Mouse (Mus musculus): Measurements from ENCODE around the gene Tmem176a. TPM values are rescaled to one million over a fixed set of nuclear protein-coding genes. Genes with fewer than 3 reads are reported as not detected.

The Tmem176a gene
- polyA plus RNA-seq, 1 experiment from 2014 or later = 131 TPM

DNA sequence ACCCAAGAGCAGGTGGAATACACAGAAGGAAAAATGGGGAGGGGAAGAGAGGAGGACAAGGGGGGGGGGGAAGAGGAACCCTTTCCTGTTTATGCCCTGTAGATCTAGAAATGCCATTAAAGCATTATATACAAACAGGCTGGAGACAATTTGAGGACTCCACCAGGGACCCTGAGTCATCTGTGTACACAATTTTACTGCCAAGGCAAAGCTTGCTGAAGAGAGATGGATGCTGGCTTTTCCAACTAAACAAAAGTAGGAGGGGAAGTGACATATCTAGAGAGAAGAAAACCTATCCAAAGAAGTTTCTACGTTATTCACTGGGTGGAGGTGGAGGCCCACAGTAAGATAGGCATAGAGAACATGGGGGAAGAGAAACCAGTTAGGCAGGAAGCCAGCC is 10.5 kb upstream of the Tmem176a start:
- TF ChIP-seq EP300 (optimal IDR thresholded peaks at IDR 0.05) (no peak), CTCF (IDR thresholded peaks at IDR 0.05; ENCODE audit: low read depth) (no peak)
- peaks cover 18% of the 10 kb centered on the region for H3K36me3 ChIP-seq (ENCODE audit: control insufficient read depth, insufficient read depth, low read length)
- peak; percentile 30; the same call in 1 of the 2 replicates for ATAC-seq (ENCODE audit: low FRiP score, low TSS enrichment)
- no peak for DNase-seq (ENCODE audit: low spot score)
- peaks cover 8% of the 10 kb centered on the region for H3K4me1 ChIP-seq (replicated peaks; ENCODE audit: control insufficient read depth, insufficient read depth)
- H3K27me3 ChIP-seq (ENCODE audit: control insufficient read depth, insufficient read depth, low read length) = no peaks in the 10 kb centered on the region
- H3K4me2 ChIP-seq (replicated peaks; ENCODE audit: low read depth) = no peak overlapping the region
- H3K9ac ChIP-seq (ENCODE audit: low read length) = no peak overlapping the region
- WGBS = 17% methylated on average over 1 of the region's 1 CpGs
- H3K9me3 ChIP-seq (ENCODE audit: control insufficient read depth, low read length) = 0 out of 2 replicates have a peak, but pooled peaks cover 5% of the 10 kb centered on the region
- H3K4me3 ChIP-seq (ENCODE audit: low read depth, low read length) = no peak overlapping the region
- H3K27ac ChIP-seq (replicated peaks) = peak overlapping the region; percentile 65

DNA sequence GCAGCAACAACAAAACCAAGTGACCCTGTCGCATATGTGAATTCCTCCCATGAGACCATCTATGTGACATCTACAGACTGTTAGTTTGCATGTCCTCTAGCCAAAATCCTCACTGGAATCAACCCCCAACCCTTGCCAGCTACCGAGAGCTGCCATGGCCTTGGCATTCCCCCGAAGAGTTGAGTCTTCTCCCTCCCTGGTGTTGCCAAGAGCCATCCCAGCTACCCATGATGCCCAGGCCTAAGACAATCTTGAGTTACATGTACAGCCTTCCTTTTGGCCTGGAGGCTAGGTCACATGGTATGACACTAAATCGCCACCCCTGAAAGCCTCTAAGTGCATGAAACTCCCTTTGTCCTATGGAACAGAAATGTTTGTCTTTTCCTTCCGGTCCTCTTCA is 9.6 kb upstream of the Tmem176a start:
- H3K27me3 ChIP-seq (ENCODE audit: control insufficient read depth, insufficient read depth, low read length) = no peaks in the 10 kb centered on the region
- no peak overlapping the region for H3K4me3 ChIP-seq (ENCODE audit: low read depth, low read length)
- peak overlapping the region; percentile 65 for H3K27ac ChIP-seq (replicated peaks)
- no peak for TF ChIP-seq CTCF (IDR thresholded peaks at IDR 0.05; ENCODE audit: low read depth)
- 0 out of 2 replicates have a peak, but pooled peaks cover 5% of the 10 kb centered on the region for H3K9me3 ChIP-seq (ENCODE audit: control insufficient read depth, low read length)
- no peak for ATAC-seq (ENCODE audit: low FRiP score, low TSS enrichment)
- DNase-seq (ENCODE audit: low spot score) = no peak
- peaks cover 8% of the 10 kb centered on the region for H3K4me1 ChIP-seq (replicated peaks; ENCODE audit: control insufficient read depth, insufficient read depth)
- no peak overlapping the region for H3K9ac ChIP-seq (ENCODE audit: low read length)
- WGBS = 79% methylated on average over 5 of the region's 5 CpGs
- H3K36me3 ChIP-seq (ENCODE audit: control insufficient read depth, insufficient read depth, low read length) = peaks cover 18% of the 10 kb centered on the region
- no peak overlapping the region for H3K4me2 ChIP-seq (replicated peaks; ENCODE audit: low read depth)

DNA sequence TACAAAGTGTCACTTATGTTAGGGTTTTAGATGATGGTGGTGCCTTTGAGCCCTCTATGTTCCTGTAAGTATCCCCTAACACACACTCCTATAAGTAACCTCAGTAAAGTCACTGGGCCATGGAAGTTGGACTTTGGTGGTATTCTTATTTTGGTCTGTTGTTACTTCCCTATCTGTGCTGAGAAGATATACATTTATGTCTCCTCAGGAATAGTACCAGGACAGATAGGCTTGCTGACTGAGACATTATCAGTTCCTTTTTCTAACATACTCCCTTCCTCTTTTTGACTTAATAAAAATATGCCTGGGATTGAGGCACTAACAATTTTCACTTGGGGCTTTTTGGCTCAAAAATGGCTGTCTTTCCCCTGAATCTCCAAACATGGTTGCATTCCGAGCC is 8.3 kb upstream of the Tmem176a start:
- peaks cover 20% of the 10 kb centered on the region for H3K36me3 ChIP-seq (ENCODE audit: control insufficient read depth, insufficient read depth, low read length)
- 84% methylated on average over 1 of the region's 1 CpGs for WGBS
- H3K27ac ChIP-seq (replicated peaks) = no peak overlapping the region
- ATAC-seq (ENCODE audit: low FRiP score, low TSS enrichment) (no peak), DNase-seq (ENCODE audit: low spot score) (no peak)
- H3K9ac ChIP-seq (ENCODE audit: low read length) = no peak overlapping the region
- H3K9me3 ChIP-seq (ENCODE audit: control insufficient read depth, low read length) = 0 out of 2 replicates have a peak, but pooled peaks cover 5% of the 10 kb centered on the region
- H3K4me2 ChIP-seq (replicated peaks; ENCODE audit: low read depth) = no peak overlapping the region
- no peak for TF ChIP-seq EP300 (optimal IDR thresholded peaks at IDR 0.05)
- no peak for TF ChIP-seq CTCF (IDR thresholded peaks at IDR 0.05; ENCODE audit: low read depth)
- peaks cover 8% of the 10 kb centered on the region for H3K4me1 ChIP-seq (replicated peaks; ENCODE audit: control insufficient read depth, insufficient read depth)
- H3K4me3 ChIP-seq (ENCODE audit: low read depth, low read length) = no peak overlapping the region
- no peaks in the 10 kb centered on the region for H3K27me3 ChIP-seq (ENCODE audit: control insufficient read depth, insufficient read depth, low read length)

DNA sequence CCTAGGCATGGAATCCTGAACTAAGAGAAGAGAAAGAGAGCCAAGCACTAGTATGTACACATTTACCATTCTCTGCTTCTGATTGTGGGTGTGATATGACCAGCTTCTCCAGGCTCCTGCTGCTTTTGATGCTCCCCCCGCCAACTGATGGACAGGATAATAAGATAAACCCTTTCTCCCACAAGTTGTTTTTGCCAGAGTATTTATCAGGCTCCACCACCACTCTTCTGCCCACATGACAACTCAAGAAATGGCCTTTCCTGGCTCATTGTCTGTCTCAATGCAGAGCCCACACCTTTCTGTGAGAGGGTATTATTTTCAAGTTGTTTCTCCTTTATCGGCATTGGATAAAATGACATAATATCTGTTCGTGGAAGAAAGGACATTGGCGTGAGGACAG is 7.2 kb upstream of the Tmem176a start:
- ATAC-seq (ENCODE audit: low FRiP score, low TSS enrichment) (no peak), DNase-seq (ENCODE audit: low spot score) (no peak)
- Histone ChIP-seq H3K4me3 (ENCODE audit: low read depth, low read length) (no peak overlapping the region), H3K36me3 (ENCODE audit: control insufficient read depth, insufficient read depth, low read length) (peaks cover 26% of the 10 kb centered on the region), H3K27me3 (ENCODE audit: control insufficient read depth, insufficient read depth, low read length) (no peaks in the 10 kb centered on the region), H3K9me3 (ENCODE audit: control insufficient read depth, low read length) (0 out of 2 replicates have a peak, but pooled peaks cover 5% of the 10 kb centered on the region), H3K27ac (replicated peaks) (no peak overlapping the region), H3K9ac (ENCODE audit: low read length) (no peak overlapping the region), H3K4me2 (replicated peaks; ENCODE audit: low read depth) (no peak overlapping the region), H3K4me1 (replicated peaks; ENCODE audit: control insufficient read depth, insufficient read depth) (peaks cover 8% of the 10 kb centered on the region)
- WGBS = 96% methylated on average over 4 of the region's 4 CpGs
- TF ChIP-seq EP300 (optimal IDR thresholded peaks at IDR 0.05) (no peak), CTCF (IDR thresholded peaks at IDR 0.05; ENCODE audit: low read depth) (no peak)

DNA sequence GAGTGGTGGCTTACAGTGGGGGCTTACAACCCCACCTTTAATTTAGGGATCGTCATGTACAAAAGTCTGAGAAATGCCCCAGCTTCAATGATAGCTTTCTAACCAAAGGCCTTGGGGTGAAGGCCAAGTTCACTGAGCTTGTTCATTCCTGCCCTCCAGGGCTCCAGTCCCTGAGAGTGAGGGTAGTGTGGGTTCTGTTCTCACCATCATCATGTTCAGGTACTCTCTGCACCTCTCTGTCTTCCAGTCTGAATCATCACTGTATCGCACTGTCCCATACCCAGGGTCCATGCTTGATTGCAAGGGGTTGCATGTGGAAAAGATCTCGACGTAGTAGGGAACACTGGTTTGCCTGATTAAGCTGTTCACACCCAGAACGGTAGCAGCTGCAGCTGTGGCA is 5.5 kb upstream of the Tmem176a start:
- TF ChIP-seq EP300 (optimal IDR thresholded peaks at IDR 0.05) (no peak), CTCF (IDR thresholded peaks at IDR 0.05; ENCODE audit: low read depth) (no peak)

DNA sequence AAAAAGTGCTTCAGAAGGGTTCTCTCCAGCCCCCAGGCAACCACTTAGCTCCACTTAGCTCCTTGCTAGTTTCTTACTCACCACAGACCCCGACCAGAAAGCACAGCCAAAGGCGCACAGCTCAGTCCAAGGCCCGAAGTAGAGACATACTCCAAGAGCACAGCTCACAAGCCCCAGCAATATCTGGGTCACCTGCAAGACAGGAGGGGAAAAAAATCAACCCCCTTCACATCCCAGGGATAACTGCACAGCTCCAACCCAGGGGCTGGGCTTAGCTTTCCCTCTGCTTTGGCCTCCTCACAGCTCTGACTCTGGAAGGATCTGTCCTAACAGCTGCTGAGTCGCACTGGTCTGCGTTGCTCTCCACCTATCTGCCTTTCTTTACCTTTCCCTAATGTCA is 4.6 kb upstream of the Tmem176a start:
- Histone ChIP-seq H3K27me3 (ENCODE audit: control insufficient read depth, insufficient read depth, low read length) (no peaks in the 10 kb centered on the region), H3K4me3 (ENCODE audit: low read depth, low read length) (no peak overlapping the region), H3K4me2 (replicated peaks; ENCODE audit: low read depth) (no peak overlapping the region), H3K27ac (replicated peaks) (no peak overlapping the region), H3K9ac (ENCODE audit: low read length) (no peak overlapping the region), H3K9me3 (ENCODE audit: control insufficient read depth, low read length) (0 out of 2 replicates have a peak, but pooled peaks cover 5% of the 10 kb centered on the region), H3K36me3 (ENCODE audit: control insufficient read depth, insufficient read depth, low read length) (peaks cover 26% of the 10 kb centered on the region), H3K4me1 (replicated peaks; ENCODE audit: control insufficient read depth, insufficient read depth) (peaks cover 1% of the 10 kb centered on the region)
- 78% methylated on average over 5 of the region's 5 CpGs for WGBS
- no peak for ATAC-seq (ENCODE audit: low FRiP score, low TSS enrichment)
- TF ChIP-seq EP300 (optimal IDR thresholded peaks at IDR 0.05) = no peak
- TF ChIP-seq CTCF (IDR thresholded peaks at IDR 0.05; ENCODE audit: low read depth) = no peak
- no peak for DNase-seq (ENCODE audit: low spot score)

More for the DNA sequence above, 5.5 kb upstream of the Tmem176a start:
- peaks cover 26% of the 10 kb centered on the region for H3K36me3 ChIP-seq (ENCODE audit: control insufficient read depth, insufficient read depth, low read length)
- H3K4me3 ChIP-seq (ENCODE audit: low read depth, low read length) = no peak overlapping the region
- WGBS = 76% methylated on average over 5 of the region's 5 CpGs
- peaks cover 5% of the 10 kb centered on the region for H3K4me1 ChIP-seq (replicated peaks; ENCODE audit: control insufficient read depth, insufficient read depth)
- no peak overlapping the region for H3K27ac ChIP-seq (replicated peaks)
- H3K9ac ChIP-seq (ENCODE audit: low read length) = no peak overlapping the region
- no peak overlapping the region for H3K4me2 ChIP-seq (replicated peaks; ENCODE audit: low read depth)
- ATAC-seq (ENCODE audit: low FRiP score, low TSS enrichment) = no peak
- DNase-seq (ENCODE audit: low spot score) = no peak
- 0 out of 2 replicates have a peak, but pooled peaks cover 5% of the 10 kb centered on the region for H3K9me3 ChIP-seq (ENCODE audit: control insufficient read depth, low read length)
- H3K27me3 ChIP-seq (ENCODE audit: control insufficient read depth, insufficient read depth, low read length) = no peaks in the 10 kb centered on the region
